Mouse (Mus musculus) T-helper 17 cell (primary cell): ENCODE results near the gene Tfb2m.

Experiments
- in situ Hi-C, 2 experiments: fragments of 300-600 bp; cut with MboI, MseI; formaldehyde crosslinking; loops; 1 replicate in 1 of 2; 2 replicates in 1 of 2; pipeline ENCODE4 v1.15.1; 2025; ENCODE audit warnings: high pct_unique_total_duplicates in 2 of 2

Gene Tfb2m

DNA sequence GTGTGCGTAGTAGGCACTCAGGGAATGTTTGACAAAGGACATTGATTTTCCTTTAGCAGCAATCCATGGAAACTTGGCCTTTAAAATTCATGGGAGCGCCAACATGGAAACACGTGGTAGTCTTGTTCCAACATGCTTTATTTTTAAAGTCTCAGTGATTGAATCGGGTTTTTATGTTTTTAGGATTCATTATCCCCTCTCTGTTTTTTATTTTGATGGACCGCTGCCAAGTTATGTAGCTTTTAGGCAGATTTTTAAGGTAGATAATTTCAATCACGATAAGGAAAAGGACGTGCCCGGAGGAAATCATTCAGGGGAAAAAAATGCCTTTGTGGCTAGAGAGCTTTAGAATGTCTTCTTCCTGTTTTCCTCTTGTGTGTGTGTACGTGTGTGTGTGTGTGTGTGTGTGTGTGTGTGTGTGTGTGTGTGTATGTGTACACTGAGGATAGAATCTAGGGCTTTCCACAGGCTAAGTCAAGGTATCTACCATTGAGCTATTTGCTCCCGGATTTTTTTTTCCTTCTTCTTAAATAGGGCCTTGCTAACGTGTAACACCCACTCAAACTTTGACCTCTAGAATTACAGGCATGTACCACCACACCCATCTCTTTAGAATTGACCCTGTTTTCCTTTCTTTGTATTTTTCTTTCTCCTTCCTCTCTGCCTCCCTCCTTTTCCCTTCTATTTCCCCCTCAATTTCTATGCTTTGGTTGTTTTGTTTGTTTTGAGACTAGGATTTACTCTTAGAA is 13.6 kb upstream of the Tfb2m start:
- in situ Hi-C loops: no loop called here

DNA sequence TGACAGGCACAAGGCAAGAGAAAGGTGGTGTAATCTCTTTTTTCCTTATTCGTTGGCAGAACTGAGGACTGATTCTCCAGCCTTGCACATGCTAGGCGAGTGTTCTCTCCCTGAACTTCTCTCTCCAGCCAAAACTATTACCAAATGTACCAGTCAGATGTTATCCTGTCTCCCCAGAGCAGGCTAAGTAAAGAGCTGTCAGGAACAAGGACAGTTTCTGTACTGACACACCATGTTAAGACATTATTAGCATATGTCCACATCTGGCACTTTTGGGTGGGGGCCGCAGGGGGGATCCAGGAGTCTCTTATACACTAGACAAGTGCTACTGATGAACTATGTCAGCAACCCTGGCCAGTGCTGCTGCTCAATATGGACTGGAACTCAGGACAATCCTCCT is 10.9 kb upstream of the Tfb2m start:
- in situ Hi-C loops: no loop called here

- in situ Hi-C loops: no loop called here
Measured at GRCm38 (mm10) chr1:179553949-179554347, 7.9 kb upstream of the Tfb2m start.

- in situ Hi-C loops: no loop called here
Measured at GRCm38 (mm10) chr1:179553197-179553948, 7.3 kb upstream of the Tfb2m start.

DNA sequence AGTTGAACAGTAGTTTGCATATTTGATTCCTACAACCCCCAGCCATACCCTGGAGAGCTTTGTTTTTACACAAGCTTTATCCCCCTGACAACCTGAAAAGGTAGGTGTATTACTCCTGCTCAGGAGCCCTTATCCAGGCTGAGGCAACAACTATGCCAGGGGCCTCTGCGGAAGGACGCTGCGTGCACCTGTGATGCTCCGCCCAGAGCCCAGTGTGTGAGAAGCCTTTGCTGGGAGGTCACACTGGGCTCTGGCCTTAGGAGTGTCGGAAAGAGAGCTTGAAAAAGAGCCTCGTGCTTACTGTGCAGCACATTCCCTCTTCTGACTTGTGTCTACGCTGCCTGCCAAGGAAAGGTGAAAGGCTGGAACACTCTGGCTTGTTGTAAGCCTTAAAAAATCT is 6.7 kb upstream of the Tfb2m start:
- in situ Hi-C loops: no loop called here

GRCm38 (mm10) chr1:179551921-179552320 is 5.9 kb upstream of the Tfb2m start:
- in situ Hi-C loops: no loop called here

GRCm38 (mm10) chr1:179551336-179551735 is 5.3 kb upstream of the Tfb2m start:
- in situ Hi-C loops: no loop called here

DNA sequence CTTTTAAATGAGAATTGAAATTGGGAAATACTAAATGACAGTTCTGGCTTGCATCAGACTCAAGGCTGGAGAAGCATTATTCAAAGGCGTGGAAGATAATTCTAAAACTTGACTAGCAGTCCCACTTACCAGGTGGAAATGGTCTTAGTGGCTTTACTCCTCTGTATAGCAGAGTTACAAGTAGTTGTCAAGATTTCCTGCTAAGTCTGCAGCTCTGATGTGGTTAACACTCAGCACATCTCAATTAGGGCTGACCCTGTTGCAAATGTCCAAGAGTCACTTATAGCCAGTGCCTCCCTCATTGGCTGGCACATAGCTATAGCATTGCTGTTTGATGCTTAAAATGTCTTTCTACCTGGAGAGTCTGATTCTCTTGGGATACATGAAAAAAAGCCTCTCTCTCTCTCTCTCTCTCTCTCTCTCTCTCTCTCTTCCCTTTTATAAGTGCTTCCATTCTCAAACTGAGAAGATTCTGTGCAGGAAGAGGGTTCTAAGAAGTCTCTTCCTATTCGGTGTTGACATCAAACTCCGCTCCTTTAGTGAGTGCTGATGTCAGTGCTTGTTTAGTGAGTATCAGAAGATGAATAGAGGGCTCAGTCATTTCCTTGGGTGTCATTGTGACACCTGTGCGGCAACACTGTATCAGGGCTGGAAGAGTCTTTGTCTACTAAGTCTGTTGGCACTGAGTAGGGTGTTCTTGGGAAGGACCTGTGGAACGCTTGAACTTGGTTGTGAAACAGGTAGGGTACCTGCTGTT is 3.1 kb upstream of the Tfb2m start:
- in situ Hi-C loops: loop anchor here in 1 of 2 experiments (5.0 to 25.0 kb wide), 2 partner anchors 43 to 1613 kb away; no protein-coding TSS in a partner anchor

DNA sequence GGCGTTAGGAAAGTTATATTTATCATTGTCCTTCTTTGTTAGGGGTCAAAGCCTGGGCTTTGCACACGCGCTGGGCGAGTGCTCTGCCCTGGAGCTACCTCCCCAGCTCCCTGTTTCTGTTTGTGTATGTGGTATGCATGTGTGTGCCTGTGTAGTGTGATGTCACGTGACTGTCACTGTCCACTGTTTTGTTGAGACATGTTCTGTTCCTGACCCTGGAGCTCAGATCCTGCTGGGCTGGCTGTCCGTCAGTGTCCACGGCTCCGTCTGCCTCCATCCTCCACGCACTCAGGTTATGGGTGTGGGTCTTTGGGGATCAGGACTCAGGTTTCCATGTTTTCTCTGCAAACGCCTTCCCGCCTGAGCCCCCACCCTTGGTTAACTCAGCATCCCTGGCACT is 2.2 kb upstream of the Tfb2m start:
- in situ Hi-C loops: loop anchor here in 1 of 2 experiments (5.0 to 25.0 kb wide), 2 partner anchors 44 to 1614 kb away; no protein-coding TSS in a partner anchor

DNA sequence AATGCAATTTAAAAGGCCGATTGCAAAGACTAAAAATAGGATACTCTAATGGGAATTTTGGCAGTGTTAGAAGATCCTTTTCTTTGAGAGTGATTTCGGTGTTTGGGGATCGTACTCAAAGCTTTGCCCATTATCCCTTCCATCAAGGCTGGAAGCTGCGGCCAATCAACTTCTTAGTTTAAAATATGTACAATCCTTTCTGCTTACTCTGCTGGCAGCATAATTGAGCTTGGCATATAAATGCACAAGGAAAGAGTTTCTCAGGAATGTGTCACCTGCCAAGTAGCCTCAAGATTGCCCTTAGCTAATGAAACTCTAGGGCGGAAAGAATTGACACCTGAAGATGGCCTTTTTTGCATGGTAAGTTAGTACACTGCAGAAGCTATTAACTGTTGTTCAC is 1.1 kb upstream of the Tfb2m start:
- in situ Hi-C loops: loop anchor here in 1 of 2 experiments (5.0 to 25.0 kb wide), 2 partner anchors 45 to 1615 kb away; no protein-coding TSS in a partner anchor

DNA sequence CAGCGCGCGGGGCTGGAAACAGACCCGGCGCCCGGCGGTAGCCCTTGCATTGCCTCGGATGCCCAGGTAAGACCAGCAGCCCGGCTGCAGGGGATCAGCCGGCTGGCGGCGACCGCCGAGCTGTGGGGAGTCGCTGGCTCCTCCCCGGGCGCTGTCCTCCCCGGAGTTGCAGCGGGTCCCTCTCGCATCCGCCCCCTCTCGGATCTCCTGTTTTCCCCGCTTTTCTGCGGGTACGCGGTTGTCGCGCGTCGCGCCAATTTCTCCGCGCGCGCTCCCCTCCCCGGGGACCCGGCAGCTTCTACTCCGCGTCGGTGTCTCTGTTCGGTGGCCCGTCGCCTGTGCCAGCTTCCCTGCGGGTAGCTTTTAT is 467 bp upstream of the Tfb2m start:
- in situ Hi-C loops: loop anchor here in 1 of 2 experiments (5.0 to 25.0 kb wide), 2 partner anchors 46 to 1616 kb away; no protein-coding TSS in a partner anchor

GRCm38 (mm10) chr1:179541502-179541901 is 4.6 kb downstream of the Tfb2m start:
- in situ Hi-C loops: loop anchor here in 1 of 2 experiments (25.0 kb wide), 1 partner anchor 1621 kb away; no protein-coding TSS in a partner anchor

GRCm38 (mm10) chr1:179539887-179540286 is 6.2 kb downstream of the Tfb2m start:
- in situ Hi-C loops: loop anchor here in 1 of 2 experiments (25.0 kb wide), 1 partner anchor 1622 kb away; no protein-coding TSS in a partner anchor

DNA sequence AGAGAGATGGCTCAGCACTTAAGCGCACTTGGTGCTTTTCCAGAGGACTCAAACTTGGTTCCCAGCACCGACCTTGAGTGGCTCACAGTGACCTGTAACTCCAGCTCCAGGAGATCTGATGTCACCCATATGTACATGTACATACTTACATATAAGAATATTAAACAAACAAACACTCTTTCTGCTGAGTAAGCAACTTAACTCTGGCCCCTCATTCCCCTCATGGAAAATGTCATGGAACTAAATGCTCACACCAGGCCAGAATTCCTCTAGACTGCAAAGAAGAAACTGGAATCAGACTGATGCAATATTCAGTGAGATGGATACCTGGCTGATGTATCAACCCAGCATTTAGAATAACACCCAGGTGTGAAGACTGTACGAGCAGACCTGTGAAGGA is 7.0 kb downstream of the Tfb2m start:
- in situ Hi-C loops: loop anchor here in 1 of 2 experiments (25.0 kb wide), 1 partner anchor 1623 kb away; no protein-coding TSS in a partner anchor

- in situ Hi-C loops: no loop called here
Measured at GRCm38 (mm10) chr1:179519901-179520300, 26.2 kb downstream of the Tfb2m start.

- in situ Hi-C loops: no loop called here
Measured at GRCm38 (mm10) chr1:179517713-179518465, 28.2 kb downstream of the Tfb2m start, which contains the start of gene Smyd3. Smyd3 (minus strand) TSS chr1:179518041.

DNA sequence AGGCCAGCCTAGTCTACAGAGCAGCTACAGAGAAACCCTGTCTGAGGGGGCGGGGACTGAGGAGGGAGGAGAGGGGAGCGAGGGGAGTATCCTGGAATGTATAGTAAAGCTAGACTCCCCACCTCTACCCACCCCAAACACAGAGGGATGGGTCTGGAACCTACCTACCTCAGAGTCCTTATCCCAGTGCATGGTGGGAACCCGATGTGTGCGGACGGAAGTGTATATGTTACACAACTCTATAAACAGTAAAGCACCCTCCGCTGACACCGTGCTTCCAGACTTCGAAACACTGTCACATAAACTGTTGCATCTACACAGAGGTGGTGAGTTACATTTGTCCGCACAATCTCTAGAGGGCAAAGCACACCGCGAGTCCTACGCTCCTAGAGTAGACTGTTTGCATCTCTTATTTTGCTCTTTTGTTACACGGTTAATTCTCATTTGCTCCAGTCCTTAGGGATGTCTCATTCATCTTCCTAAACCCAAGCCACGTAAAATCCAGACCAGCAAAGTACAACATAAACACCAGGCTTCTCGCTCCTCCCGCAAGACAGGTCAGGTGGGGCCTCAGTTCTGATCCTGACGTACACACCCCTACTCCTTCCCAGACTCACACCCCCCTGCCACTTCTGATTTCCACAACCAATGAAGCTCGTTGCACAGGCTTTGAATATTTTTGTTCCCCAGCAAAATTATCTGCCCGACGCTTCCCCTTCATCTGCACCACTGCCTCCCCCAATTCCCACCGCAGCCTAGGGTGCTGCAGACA is 28.9 kb downstream of the Tfb2m start:
- in situ Hi-C loops: no loop called here

DNA sequence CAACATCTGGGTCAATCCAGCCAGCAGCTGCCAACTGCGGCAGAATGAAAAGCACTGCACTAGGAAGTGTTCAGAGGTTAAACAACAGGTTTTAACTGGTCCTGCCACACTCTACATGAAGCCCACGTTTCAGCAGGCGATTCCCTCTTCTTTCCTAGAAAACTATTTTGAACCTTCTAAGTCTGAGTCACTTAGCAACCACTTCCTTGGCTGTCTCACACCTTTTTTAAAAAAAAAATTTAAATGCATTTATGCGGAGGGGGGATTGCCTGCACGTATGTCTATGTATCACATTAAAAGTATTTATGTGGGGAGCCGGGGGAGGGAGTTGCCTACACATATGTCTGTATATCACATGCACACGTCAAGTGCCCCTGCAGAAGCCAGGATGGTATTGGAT is 34.2 kb downstream of the Tfb2m start:
- in situ Hi-C loops: no loop called here

GRCm38 (mm10) chr1:179510546-179511340 is 35.3 kb downstream of the Tfb2m start:
- in situ Hi-C loops: no loop called here
